Mouse (Mus musculus) left cerebral cortex, adult 2 months (tissue): ENCODE data around the gene Prtn3. TPM values are rescaled to one million over a fixed set of nuclear protein-coding genes. Genes with fewer than 3 reads are reported as not detected.
"Not testable (repeated sequence)": the region's sequence is repeated elsewhere in the genome, so short reads cannot be mapped to it uniquely, and the experiment has no call there.

Experiments
- DNase-seq, 2 experiments: peaks; one replicate each; pipeline ENCODE4 v3.0.0; 2021 to 2022; ENCODE audit warnings: low spot score in 2 of 2, mixed read lengths in 1 of 2; ENCODE audit errors: extremely low spot score in 1 of 2
- H3K27ac ChIP-seq: fragments of 200-600 bp; 2 replicates; pipeline ENCODE4 v1.8.1; 2022
- H3K4me3 ChIP-seq: fragments of 200-600 bp; 2 replicates; pipeline ENCODE4 v1.8.1; 2022
- CTCF ChIP-seq: fragments of 200-600 bp; IDR thresholded peaks from 2 replicates; pipeline ENCODE4 v1.8.1; 2022; ENCODE audit warnings: antibody characterized with exemption, mild to moderate bottlenecking, moderate library complexity
- intact Hi-C: fragments of 180-260 bp; cut with DNase I; formaldehyde crosslinking; loops from one replicate; pipeline ENCODE4 v1.15.1; 2025
- total RNA-seq, 2 experiments: library from RNA; stranded (reverse); gene quantifications; 2 replicates each; pipeline ENCODE4 v1.2.3; 2021

The Prtn3 gene
- total RNA-seq, 2 experiments from 2014 or later, result 1.7 to 2.6 TPM

DNA sequence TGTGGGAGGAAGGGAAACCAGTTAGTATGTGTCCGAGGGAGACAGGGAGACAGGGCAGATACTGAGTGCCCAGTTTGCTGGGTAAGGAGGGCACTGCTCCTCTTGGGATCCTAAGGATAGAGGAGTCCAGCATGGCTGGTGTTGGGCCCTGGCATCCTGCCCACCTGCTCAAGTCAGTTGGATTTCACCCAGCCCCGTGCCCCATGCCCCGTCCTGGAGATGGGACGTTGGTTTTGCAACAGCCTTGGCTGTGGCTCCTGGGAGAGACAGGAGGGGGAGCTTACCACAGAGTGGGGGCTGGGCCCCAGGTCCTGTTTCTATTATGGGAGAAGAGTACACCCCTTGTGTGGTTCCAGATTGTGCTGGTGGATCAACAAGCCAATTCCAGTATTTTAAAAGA is 10.2 kb downstream of the Prtn3 start:
- intact Hi-C loops, result loop anchor here (5.0 kb wide), 1 partner anchor 52 kb away; no protein-coding TSS in a partner anchor
- TF ChIP-seq CTCF, result no peak
- DNase-seq, result no peak
- no peak overlapping the region for H3K27ac ChIP-seq
- no peak overlapping the region for H3K4me3 ChIP-seq

DNA sequence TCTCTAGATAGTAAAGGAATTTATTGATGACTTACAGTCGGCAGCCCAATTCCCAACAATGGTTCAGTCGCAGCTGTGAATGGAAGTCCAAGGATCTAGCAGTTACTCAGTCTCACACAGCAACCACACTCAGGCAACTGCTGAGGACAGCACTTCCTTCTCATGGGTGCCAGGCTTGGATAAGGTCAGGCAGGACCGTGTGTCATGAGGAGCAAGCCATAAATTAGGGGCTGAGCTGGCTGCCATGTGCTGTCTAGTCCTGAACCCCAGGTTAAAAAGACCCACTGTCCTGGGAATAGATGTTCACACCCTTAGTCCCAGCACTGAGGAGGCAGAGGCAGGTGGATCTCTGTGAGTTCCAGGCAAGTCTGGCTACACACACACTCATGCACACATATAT is 10.7 kb downstream of the Prtn3 start:
- intact Hi-C loops, result loop anchor here (5.0 kb wide), 1 partner anchor 53 kb away; no protein-coding TSS in a partner anchor
- not testable (repeated sequence) for DNase-seq, H3K4me3 ChIP-seq, H3K27ac ChIP-seq

DNA sequence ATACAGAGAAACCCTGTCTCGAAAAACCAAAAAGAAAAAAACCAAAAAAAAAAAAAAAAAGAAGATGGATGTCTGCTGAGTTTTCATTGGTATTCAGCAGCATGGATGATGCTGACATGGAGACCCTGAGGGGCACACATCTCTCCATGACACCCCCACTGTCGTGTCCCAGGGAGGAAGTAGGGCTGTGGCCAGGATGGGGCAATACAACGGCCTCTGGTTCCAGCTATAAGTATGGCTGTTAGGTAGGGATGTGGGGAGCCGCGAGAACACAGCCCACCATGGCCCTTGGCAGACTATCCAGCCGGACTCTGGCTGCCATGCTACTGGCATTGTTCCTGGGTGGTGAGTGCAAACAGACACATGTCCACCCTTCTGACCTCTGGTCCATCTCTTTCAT is 11.8 kb downstream of the Prtn3 start, which contains the start of gene Elane:
Elane (plus strand) TSS at position 194 of the 400 bp plus-strand sequence.
- no peak for DNase-seq
- intact Hi-C loops, result no loop called here
- no peak for TF ChIP-seq CTCF
- Histone ChIP-seq H3K4me3 (no peak within 1 kb of the TSS), H3K27ac (no peak within 1 kb of the TSS)

DNA sequence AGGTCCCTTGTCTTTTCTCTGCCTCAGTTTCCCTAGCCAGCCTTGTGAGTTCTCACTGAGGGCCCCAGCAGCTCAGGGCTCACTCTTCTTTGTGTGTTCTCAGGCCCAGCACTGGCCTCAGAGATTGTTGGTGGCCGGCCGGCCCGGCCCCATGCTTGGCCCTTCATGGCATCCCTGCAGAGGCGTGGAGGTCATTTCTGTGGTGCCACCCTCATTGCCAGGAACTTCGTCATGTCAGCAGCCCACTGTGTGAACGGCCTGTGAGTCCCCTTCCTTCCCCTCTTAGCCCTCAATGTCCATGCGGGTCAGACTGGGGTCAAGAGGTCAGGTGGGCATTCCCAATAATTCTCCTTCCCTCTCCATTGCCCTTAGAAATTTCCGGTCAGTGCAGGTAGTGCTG is 12.3 kb downstream of the Prtn3 start:
- Histone ChIP-seq H3K4me3 (no peak overlapping the region), H3K27ac (no peak overlapping the region)
- no peak for TF ChIP-seq CTCF
- intact Hi-C loops, result no loop called here
- no peak for DNase-seq

DNA sequence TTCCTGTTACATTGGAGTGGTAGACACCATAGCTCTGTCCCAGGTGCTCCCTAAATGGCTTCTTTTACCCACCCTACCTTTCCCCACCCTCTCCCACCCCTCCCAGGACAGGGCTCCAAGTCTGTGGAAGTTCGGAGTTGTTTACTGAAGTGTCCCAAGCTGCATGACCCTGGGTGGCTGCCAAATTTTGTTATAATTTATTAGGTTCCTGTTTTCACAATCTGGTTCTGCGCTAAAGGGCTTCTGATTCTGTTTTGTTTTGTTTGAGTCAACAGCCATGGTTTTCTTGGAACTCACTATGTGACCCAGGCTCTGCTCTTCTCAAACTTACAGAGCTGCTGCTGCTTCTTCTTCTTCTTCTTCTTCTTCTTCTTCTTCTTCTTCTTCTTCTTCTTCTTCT is 15.1 kb downstream of the Prtn3 start:
- Histone ChIP-seq H3K4me3 (no peak overlapping the region), H3K27ac (no peak overlapping the region)
- intact Hi-C loops, result no loop called here
- no peak for DNase-seq
- no peak for TF ChIP-seq CTCF

DNA sequence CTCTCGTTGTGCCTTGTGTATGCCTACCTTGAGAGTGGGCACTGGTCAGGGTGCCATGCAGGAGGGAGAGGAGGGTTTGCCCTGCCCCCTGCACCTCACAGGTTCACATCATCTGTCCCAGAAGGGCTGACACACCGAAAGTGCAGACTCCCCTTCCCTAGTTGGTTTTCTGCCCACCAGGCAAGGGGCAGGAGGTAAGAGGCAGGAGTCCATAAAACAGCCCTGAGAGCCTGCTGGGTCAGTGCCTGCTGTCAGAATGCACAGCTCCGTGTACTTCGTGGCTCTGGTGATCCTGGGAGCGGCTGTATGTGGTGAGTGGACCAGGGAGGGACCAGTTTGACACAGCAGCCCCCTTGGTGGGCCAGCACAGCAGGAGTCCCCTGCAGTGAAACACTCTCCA is 16.4 kb downstream of the Prtn3 start, which contains the start of gene Cfd:
Cfd (plus strand) TSS at position 184 of the 400 bp plus-strand sequence.
- H3K27ac ChIP-seq, result no peak within 1 kb of the TSS
- intact Hi-C loops, result no loop called here
- no peak within 1 kb of the TSS for H3K4me3 ChIP-seq
- DNase-seq, result no peak
- no peak for TF ChIP-seq CTCF

DNA sequence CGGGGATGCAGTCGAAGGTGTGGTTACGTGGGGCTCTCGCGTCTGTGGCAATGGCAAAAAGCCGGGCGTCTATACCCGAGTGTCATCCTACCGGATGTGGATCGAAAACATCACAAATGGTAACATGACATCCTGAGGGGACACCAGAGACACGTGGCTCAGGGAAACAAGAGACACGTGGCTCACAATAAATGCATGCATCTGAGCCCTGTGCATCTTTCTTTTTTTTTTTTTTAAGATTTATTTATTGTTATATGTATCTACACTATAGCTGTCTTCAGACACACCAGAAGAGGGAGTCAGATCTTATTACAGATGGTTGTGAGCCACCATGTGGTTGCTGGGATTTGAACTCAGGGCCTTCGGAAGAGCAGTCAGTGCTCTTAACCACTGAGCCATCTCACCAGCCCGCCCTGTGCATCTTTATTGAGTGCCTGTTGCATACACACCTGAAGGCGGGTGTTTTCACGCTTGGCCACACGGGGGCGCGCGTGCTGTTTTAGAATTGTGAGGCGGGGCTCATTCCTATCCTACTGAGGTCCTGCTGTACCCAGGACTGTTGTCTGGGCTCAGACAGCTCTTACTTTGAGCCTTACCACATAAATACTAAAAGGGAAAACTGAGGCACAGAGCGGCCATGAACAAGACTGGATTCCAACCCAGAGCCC is 18.3 kb downstream of the Prtn3 start:
- TF ChIP-seq CTCF, result peak; percentile 84
- peak; percentile 65 to 84 for DNase-seq
- not testable (repeated sequence) for H3K4me3 ChIP-seq, H3K27ac ChIP-seq
- intact Hi-C loops, result loop anchor here (2.0 kb wide), 2 partner anchors 32 to 66 kb away; no protein-coding TSS in a partner anchor

DNA sequence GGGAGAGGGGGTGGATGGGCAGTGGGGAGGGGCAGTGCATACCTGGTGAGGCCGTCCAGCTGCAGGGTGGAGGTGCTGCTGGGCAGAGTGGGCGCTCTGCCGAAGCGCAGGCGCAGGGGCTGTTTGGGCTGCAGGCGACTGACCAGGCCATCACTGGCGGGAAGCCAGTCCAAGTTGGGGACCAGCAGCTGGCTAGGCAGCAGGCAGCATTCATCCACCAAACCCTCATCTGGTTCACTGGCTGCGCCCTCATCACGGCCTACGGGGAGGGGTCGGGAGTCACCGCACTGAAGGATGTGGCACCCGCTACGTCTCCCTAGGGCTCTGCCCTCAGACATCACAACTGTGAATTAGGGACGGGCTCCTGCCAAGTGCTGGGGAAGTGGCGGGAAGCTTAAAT is 22.0 kb downstream of the Prtn3 start:
- DNase-seq, result no peak
- Histone ChIP-seq H3K27ac (no peak overlapping the region), H3K4me3 (no peak overlapping the region)
- intact Hi-C loops, result no loop called here
- no peak for TF ChIP-seq CTCF

DNA sequence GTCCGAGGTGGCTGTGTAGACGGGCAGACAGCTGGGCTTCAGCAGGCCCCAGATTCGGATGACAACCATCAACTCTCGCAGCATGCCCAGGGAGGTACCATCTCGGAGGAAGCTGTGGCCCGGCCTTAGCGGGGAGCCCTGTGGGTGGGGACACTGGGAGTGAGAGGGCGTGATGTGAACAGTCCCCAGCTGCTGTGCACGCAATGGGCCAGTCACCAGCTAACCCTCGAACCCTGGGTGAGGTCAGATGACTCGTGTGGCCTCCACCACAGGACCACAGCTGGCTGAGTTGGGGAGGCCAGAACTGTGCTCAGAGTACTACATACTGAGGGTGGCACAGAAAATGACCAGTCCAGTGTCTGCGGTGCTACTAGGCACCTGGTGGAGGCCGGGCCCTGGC is 22.5 kb downstream of the Prtn3 start:
- Histone ChIP-seq H3K27ac (no peak overlapping the region), H3K4me3 (no peak overlapping the region)
- intact Hi-C loops, result no loop called here
- DNase-seq, result no peak
- no peak for TF ChIP-seq CTCF

DNA sequence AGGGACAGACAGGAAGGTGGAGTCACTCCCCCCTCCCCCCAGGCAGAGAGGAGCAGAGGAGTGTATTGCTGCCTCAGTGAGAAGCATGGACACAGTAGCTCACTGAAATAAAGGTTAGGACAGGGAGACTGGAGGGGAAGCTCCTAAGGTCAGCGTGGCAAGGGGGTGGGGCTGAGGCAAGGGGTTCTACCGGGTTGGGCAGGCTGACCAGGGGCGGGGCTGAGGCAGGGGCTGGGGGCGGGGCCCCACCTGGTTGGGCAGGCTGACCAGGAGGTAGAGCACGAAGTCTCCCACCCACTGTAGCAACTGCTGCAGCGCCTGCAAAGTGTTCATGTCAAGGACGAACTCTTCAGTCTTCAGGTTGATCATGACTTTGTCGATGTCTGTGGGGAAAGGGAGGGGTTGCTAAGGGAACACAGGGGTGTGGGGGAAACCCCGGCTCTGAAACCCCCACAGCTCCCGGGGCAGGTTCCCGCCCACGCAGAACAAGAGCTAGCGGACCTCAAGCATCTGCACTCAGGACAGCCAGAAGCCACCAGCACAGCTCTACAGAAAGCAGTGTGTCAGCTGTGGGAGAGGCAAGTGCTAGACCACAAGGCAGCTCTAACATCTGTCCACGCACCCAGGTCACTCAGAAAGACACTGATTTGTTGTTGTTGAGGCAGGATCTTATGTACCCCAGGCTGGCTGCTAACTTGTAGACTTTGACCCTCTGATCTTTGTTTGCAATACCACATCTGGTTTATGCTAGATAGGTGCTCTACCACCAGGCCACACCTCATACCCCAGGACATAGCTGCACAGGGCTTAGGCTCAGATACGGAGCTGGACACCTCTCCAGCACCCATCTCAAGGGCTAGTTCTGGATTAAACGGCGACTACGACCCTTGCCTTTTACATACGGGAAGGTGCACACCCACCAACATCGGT is 23.3 kb downstream of the Prtn3 start:
- no peak overlapping the region for H3K27ac ChIP-seq
- H3K4me3 ChIP-seq, result no peak overlapping the region
- intact Hi-C loops, result no loop called here
- no peak for TF ChIP-seq CTCF
- no peak for DNase-seq

DNA sequence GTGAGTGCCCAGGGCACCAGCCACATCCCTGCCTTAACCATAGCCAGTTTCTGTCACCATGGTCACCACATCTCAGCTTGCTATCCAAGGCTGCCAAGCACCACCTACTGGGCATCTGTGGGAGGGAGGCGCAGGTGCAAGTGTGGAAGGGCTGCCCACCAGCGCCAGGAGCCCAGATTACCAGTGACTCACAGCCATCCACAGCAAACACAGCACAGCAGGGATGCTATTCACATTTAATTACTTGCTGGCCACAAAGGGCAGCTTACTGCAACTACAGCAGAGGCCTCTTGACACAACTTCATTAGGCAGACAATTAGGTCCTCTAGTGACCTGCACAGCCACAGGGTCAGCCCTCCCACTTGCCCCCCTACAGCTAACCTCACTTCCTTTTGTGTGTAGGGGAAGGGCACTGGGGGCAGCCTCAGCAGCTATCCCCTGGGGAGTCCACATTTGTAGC is 26.7 kb downstream of the Prtn3 start:
- peak; percentile 45 for TF ChIP-seq CTCF
- DNase-seq, result peak; percentile 76 to 81
- Histone ChIP-seq H3K27ac (peak overlapping the region; percentile 85), H3K4me3 (no peak overlapping the region)
- intact Hi-C loops, result no loop called here

DNA sequence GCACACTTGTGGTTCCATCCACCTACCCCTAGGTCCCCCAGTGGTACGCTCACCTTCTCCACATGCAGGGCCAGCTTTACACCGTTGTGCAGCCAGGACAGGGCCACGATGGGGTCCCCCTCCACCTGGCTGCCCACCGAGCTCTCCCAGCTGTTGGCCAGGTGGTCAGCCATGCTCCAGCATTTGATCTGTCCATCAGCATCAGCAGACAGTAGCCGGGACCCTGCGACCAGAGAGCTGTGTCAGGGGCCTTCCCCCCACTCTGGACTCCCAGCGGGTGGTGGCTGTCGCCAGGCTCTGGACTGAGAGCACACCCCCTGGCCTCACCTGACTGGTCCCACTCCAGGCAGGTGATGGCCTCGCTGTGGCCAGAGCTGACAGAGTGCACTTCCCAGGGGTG is 32.4 kb downstream of the Prtn3 start:
- H3K4me3 ChIP-seq, result no peak overlapping the region
- intact Hi-C loops, result no loop called here
- no peak for TF ChIP-seq CTCF
- no peak overlapping the region for H3K27ac ChIP-seq
- no peak for DNase-seq
